Mouse (Mus musculus): ENCODE data around the gene Urb1.

- TF ChIP-seq CTCF (IDR thresholded peaks at IDR 0.05; ENCODE audit: extremely low read depth, insufficient read depth, low read length) (no peak), POLR2A (IDR thresholded peaks at IDR 0.05; ENCODE audit: extremely low read depth, insufficient read depth, low read length) (no peak)
Measured at GRCm38 (mm10) chr16:90760515-90760914, 49.7 kb downstream of the Urb1 start.

All from cortical plate, adult 2 months (tissue).